Mouse (Mus musculus) cortical plate, adult 2 months (tissue): ENCODE results near the gene Smpd2.

Experiments
- CTCF ChIP-seq: fragments of 200-500 bp; IDR thresholded peaks from 2 replicates; pipeline ENCODE4 v1.5.1; 2011; ENCODE audit warnings: mild to moderate bottlenecking, control low read depth, low read length; ENCODE audit not compliant: insufficient read depth; ENCODE audit errors: extremely low read depth
- POLR2A ChIP-seq: fragments of 200-500 bp; IDR thresholded peaks from 2 replicates; pipeline ENCODE4 v1.6.1; 2011; ENCODE audit warnings: mild to moderate bottlenecking, low read length, control low read depth; ENCODE audit not compliant: insufficient read depth; ENCODE audit errors: extremely low read depth

DNA sequence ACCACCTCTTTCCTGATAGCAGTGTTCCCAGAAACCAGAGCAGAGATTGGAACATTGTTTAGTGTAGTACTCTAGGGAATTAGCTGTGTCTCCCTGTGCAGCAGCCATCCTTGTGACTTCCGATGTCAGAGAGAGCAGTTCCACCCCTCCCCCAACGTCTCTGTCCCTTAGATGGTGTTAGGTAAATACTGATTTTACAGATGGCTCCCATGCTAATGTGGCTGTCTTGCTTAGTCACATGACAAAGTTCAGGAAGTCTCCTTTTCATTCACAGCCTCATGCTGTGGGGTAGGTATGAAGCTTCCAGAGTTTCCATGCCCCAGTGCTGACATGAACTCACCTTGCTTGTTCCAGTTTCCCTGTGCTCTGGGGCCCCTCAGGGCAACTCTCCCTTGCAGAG, 29.7 kb downstream of the Smpd2 start:
- TF ChIP-seq CTCF, result no peak
- TF ChIP-seq POLR2A, result no peak
